Mouse (Mus musculus): Measurements from ENCODE around the gene Etv5.

GRCm38 (mm10) chr16:22372225-22372624 lies 67.3 kb downstream of the Etv5 start:
- TF ChIP-seq CTCF (IDR thresholded peaks at IDR 0.05; ENCODE audit: low read depth) (no peak), EP300 (IDR thresholded peaks at IDR 0.05; ENCODE audit: low read depth) (no peak)
